Mouse (Mus musculus) adrenal gland, adult 18-20 months (tissue): ENCODE results near the gene Kmt2c. TPM values are rescaled to one million over a fixed set of nuclear protein-coding genes. Genes with fewer than 3 reads are reported as not detected.

Experiments
- DNase-seq, 2 experiments: peaks; one replicate each; pipeline ENCODE4 v3.0.0; 2021 to 2022; ENCODE audit warnings: low spot score in 2 of 2
- long read RNA-seq, 2 experiments: library from polyadenylated mRNA; stranded (forward); transcript quantifications; one replicate each; pipeline ENCODE4 v2.0.0; 2021
- total RNA-seq, 2 experiments: library from RNA; stranded (reverse); gene quantifications; 1 replicate in 1 of 2; 2 replicates in 1 of 2; pipeline ENCODE4 v1.2.3; 2021

The Kmt2c gene
- total RNA-seq, result 10 to 100 TPM; 45.0 to 49.1 TPM
- long read RNA-seq, experiment 1, partial matches to known transcripts, result 2 of 4 reads
- long read RNA-seq, experiment 1, other reads (novel, unspliced or antisense), result 2 of 4 reads
- long read RNA-seq, experiment 2, partial matches to known transcripts, result 5 of 8 reads
- long read RNA-seq, experiment 2, other reads (novel, unspliced or antisense), result 3 of 8 reads

- DNase-seq, result no peak
These were observed at the start of gene Kmt2c for GRCm38 (mm10) chr5:25498346-25498820. Kmt2c (minus strand) TSS chr5:25498783.

- no peak for DNase-seq
These were observed 48.3 kb upstream of the Kmt2c start for GRCm38 (mm10) chr5:25546912-25547311.

GRCm38 (mm10) chr5:25544566-25544965, 46.0 kb upstream of the Kmt2c start:
- DNase-seq, result no peak

- DNase-seq, result no peak
These were observed 45.5 kb upstream of the Kmt2c start for GRCm38 (mm10) chr5:25544061-25544460.

- no peak for DNase-seq
These were observed 43.1 kb upstream of the Kmt2c start for GRCm38 (mm10) chr5:25541661-25542060.

GRCm38 (mm10) chr5:25540921-25541320, 42.3 kb upstream of the Kmt2c start:
- DNase-seq, result no peak

- DNase-seq, result no peak
These were observed 41.8 kb upstream of the Kmt2c start for GRCm38 (mm10) chr5:25540412-25540811.

GRCm38 (mm10) chr5:25536921-25537409, 38.4 kb upstream of the Kmt2c start:
- DNase-seq, result no peak

- DNase-seq, result no peak
These were observed 37.9 kb upstream of the Kmt2c start for GRCm38 (mm10) chr5:25536451-25536850.

GRCm38 (mm10) chr5:25535566-25535965, 37.0 kb upstream of the Kmt2c start:
- no peak for DNase-seq

- DNase-seq, result no peak
These were observed 34.7 kb upstream of the Kmt2c start for GRCm38 (mm10) chr5:25533298-25533697.

GRCm38 (mm10) chr5:25532256-25533147, 33.9 kb upstream of the Kmt2c start:
- DNase-seq, result no peak

GRCm38 (mm10) chr5:25530629-25531028, 32.0 kb upstream of the Kmt2c start:
- DNase-seq, result no peak

GRCm38 (mm10) chr5:25529529-25530421, 31.2 kb upstream of the Kmt2c start:
- DNase-seq, result peak; percentile 98

GRCm38 (mm10) chr5:25528851-25529528, 30.4 kb upstream of the Kmt2c start:
- DNase-seq, result peak in 1 of 2 experiments; percentile 23

GRCm38 (mm10) chr5:25527971-25528370, 29.4 kb upstream of the Kmt2c start:
- no peak for DNase-seq

GRCm38 (mm10) chr5:25526926-25527325, 28.3 kb upstream of the Kmt2c start:
- peak in 1 of 2 experiments; percentile 33 for DNase-seq

- no peak for DNase-seq
These were observed 27.5 kb upstream of the Kmt2c start for GRCm38 (mm10) chr5:25526116-25526515.

- no peak for DNase-seq
These were observed 22.9 kb upstream of the Kmt2c start for GRCm38 (mm10) chr5:25521461-25521860.

- no peak for DNase-seq
These were observed 21.2 kb upstream of the Kmt2c start for GRCm38 (mm10) chr5:25519820-25520219.
